Mouse (Mus musculus) heart, postnatal 10 days (tissue): ENCODE data around the gene Cerkl. TPM values are rescaled to one million over a fixed set of nuclear protein-coding genes. Genes with fewer than 3 reads are reported as not detected.

ENCODE experiments used
- DNase-seq, 2 experiments: peaks; one replicate each; pipeline ENCODE4 v3.0.0; 2021
- intact Hi-C: fragments of 180-260 bp; cut with DNase I; formaldehyde crosslinking; loops from one replicate; pipeline ENCODE4 v1.15.1; 2025
- total RNA-seq, 2 experiments: library from RNA; stranded (reverse); gene quantifications; 2 replicates each; pipeline ENCODE4 v1.2.3; 2021

Gene Cerkl
- total RNA-seq, 2 experiments from 2014 or later, result 1.2 to 1.5 TPM

DNA sequence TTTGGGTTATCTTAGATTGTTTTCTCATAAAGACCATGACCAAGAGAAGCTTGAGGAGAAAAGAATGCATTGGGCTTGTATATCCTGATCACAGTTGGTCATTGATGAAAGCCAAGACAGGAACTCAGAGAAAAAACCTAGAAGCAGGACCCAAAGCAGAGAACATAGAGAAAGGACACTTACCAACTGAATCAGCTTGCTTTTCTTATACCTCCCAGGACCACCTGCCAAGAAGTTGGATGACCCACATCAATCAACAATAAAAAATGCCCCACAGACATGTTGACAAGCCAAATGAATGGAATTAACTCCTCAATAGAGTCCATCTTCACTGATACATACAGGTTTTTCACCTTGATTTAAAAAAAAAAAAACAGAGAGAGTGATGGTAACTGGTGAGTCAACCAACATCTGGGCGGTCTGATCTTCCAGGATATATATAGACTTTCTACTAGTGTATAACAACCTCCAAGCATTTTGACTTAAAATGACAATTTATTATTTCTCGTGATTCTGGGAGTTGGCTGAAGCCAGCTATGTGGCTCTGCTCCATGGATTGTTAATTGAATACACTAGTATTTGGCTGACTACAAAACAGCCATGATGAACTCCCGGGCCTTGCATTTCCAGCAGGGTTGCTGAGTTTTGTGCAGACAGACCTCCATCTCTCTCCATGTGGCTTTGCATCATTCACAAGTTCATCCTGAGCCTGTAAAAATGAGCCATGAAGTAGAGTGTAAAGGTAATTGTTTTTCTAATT is 12.5 kb downstream of the Cerkl start:
- intact Hi-C loops, result no loop called here
- no peak for DNase-seq

DNA sequence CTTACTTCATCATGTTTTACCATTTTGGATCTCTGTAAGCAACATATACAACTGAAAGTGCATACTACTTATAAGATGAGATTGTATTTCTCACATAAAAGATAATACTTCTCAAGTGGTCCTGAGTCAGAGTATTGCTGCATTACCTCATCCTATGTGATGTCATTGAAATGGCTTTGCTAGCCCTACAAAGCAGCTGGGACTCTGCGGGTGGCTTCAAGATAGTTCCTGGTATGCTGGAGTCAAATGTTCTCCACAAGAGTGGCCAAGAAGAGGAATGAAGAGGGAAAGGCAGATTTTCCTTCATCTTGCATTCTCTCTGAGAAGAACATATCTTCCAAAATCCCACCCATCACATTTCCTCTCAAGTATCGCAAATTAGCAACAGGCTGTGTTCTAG is 13.2 kb downstream of the Cerkl start:
- no peak for DNase-seq

DNA sequence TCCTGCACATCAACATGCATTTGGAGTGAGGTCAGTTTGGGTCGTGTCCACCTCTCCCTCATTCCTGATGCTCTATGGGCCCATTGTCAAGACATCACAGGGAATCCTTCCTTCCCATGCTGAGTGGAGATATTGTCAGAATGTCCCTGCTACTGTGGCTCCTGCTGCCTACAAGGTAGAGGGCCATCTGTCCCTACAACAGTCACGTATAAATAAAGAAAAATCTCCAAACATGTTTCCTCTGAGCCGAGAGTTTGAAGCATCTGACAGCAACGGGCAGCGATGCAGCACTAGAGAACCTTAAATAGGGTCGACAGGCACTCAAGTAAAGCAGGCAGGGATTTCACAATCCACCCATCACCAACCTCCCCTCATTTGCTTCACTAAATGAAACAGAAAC is 13.7 kb downstream of the Cerkl start:
- intact Hi-C loops, result no loop called here
- no peak for DNase-seq

More for the DNA sequence above, 13.2 kb downstream of the Cerkl start:
- intact Hi-C loops, result no loop called here

DNA sequence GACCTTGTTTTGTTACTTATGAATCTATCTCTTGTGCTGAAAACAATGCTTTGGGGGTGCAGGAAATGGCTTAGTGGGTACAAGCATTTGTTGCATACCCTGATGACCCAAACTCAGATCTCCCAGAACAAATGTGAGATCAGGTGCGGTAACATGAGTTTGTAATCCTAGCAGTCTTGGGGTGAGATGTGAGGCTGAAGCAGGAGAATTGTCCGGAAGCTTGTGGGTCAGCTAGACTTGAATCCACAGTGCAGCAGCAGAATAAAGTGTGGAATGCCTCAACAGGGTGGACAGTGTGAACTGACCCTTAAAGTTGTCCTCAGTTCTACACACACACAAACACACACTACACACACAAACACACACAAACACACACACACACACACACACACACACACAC is 14.4 kb downstream of the Cerkl start:
- intact Hi-C loops, result no loop called here
- no peak for DNase-seq

DNA sequence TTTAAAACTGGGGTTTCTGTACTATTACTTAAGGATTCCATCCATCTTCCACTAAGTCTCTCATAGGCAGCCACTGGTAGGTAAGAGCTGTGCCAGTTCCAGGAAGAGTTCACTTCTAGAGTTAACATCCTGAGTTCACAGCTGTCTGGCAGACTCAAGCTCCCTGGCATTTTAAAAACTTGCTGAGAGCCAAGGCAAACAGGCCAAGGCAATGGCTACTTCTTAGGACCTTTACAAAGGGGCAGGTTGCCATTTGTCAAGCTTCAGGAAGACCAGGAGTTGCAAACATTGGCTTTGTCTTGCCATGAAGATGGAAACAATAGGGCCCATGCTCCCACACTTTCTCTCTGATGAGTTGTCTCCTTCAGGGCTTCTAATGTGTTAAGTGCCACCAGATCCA is 26.5 kb downstream of the Cerkl start:
- intact Hi-C loops, result no loop called here
- no peak for DNase-seq

DNA sequence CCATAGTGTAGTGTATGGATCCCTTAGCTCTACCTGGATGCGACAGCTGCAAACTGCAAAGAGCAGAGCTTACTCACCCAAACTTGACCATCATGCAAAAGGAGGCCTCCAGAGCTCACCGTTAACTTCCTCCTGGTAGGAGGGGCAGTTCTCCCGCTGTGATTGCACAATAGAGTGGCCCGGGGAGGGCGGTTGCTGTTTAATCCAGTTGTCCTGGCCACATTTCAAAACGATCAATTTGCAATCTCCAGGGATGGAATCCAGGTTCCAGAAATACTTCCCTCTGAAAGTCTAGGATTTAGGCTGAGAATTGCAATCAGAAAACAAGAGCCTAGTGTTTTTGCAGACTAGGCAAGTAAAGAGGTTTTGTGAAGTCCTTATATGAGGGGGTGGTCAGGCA is 26.9 kb downstream of the Cerkl start:
- intact Hi-C loops, result no loop called here
- DNase-seq, result no peak

DNA sequence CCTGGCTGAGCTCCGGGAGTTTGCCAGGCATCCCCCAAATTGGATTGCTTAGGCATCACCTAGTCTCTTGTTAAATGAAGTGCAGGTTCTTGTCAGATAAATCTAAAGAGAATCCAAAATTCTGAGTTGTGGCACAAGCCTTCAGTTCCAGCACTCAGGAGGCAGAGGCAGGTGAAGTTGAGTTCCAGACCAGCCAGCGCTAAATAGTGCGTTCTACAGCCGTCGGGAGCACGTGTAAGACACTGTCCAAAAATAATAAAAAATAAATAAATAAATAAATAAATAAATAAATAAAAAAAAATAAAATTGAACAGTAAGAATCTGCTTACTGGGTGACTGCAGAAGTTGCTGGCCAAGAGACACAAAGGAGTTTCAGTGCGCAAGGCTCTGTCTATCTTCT is 27.5 kb downstream of the Cerkl start:
- no peak for DNase-seq
- intact Hi-C loops, result no loop called here

DNA sequence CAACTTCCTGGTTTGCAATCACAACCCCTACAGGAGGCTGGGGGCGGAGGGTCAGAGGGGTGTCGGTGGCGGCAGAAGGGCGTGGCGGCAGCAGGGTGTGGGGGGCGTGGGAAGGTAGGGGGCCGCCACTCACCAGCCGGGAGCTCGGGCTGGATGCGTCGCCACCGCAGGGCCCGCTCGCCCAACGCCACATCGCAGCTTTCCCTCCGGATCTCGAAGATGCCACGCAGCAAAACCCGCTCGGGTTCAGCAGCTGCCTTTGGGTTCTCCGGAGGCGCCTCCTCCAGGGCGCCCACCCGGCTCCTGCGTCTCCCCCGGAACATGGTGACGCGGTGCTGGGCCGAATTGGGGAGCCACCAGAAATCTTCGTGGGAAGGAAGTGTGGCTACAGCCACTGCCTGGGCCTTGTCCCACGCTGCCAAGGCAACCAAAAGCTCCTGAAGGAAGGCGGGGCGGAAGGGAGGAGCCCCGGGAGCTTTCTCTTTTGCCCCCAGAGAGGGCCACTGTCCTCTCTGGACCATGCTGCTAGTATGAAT is 27.9 kb downstream of the Cerkl start:
- intact Hi-C loops, result no loop called here
- peak; percentile 6 to 18 for DNase-seq

DNA sequence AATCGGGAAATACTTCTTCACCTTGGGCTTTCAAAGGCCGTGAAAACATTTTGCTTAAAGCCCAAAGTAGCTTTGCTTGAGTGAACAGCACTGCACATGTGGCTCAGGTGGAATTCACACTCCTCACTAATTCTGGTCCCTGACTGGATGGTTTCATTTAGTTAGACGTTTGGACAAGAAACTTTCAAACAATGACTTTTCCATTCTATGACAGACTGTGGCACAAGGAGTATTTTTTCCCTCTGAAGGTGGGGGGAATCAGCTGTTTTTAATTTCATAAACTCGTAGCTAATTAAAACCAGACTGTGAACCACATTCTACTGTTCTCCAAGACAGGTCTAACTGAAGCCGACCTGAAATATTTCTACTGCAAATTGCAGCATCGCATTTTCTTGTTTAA is 28.6 kb downstream of the Cerkl start:
- intact Hi-C loops, result no loop called here
- no peak for DNase-seq

DNA sequence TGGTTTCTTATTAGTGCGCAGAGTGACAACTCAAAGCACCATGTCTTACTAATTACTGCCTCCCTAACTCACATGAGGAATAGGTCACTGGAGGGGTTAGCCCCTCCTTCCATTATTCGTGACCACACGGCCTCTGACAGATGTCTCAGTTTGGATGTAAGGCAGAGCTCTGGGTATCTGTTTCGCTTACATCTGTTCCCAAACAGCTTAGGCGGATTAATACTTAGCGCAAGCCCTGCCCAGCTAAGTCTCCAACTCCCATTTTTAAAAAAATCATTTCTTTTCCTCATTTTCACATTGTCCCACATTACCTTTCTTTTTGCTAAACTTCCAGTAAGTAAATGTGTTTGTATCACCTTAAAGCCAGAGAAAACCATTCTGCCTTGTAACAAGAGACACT is 34.9 kb downstream of the Cerkl start:
- no peak for DNase-seq
- intact Hi-C loops, result no loop called here

DNA sequence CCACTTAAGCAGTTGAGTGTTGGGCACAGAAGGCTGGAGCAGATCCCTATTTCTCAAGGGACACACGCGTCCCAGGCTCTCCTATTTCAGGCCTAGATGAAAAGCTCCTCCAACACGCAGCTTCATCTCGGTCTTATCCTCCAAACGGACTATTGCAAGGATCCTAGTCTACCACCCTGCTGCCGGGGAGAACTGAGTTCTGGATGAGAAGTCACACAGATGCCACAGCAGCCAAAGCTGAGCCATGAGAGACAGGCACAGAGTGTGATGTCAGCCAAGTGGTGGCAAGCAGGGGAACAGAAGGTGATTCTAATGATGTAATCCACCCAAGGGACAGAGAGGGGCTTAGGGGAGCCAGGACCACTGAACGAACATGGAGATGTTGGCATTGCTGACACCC is 42.1 kb downstream of the Cerkl start:
- no peak for DNase-seq
- intact Hi-C loops, result no loop called here

DNA sequence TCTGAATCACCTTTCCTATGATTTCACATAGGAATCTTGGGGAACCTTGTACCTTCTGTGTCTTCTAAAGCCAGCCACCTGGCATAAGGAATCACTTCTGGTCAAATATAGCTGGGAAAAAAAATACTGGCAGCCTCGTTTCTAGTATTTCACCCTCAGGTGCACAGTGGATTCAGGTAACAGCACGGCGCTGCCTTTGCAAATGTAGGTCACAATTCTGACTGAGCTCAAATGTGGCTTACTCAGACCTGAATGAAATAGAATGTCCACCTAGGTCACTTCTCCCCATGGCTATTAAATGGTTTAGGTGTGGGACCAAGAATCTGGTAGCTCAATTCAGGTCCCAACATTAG is 45.7 kb downstream of the Cerkl start:
- intact Hi-C loops, result no loop called here
- DNase-seq, result no peak

DNA sequence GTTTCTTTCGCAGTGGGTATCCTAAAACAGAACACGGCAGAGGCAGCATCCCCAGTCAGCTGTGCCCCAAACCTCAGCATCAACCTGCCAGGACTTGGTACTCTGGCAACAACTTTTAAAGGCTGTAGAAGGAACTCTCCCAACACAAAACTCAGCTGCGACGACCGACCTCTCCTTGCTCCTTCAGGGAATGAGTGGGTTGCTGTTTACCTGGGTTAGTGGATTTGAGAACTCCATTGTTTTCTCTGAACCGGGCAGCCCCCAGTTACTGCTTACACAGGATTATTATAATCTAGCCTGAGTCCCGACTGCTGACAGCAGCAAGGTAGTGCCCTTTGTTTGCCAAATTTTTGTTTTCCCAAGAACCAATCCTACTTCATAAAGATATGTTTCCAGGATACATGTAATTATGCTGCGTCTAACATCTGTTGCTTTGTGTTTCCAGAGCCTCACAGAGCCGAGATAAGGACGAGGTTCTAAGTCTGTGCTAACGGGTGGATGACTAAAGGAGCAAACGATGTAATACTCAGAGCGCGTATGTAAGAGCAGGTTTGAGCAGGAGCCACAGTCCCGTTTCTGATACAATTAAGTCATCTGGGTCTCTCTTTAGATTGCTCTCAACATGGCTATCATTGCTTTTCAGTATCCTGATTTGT is 46.2 kb downstream of the Cerkl start:
- no peak for DNase-seq
- intact Hi-C loops, result no loop called here

DNA sequence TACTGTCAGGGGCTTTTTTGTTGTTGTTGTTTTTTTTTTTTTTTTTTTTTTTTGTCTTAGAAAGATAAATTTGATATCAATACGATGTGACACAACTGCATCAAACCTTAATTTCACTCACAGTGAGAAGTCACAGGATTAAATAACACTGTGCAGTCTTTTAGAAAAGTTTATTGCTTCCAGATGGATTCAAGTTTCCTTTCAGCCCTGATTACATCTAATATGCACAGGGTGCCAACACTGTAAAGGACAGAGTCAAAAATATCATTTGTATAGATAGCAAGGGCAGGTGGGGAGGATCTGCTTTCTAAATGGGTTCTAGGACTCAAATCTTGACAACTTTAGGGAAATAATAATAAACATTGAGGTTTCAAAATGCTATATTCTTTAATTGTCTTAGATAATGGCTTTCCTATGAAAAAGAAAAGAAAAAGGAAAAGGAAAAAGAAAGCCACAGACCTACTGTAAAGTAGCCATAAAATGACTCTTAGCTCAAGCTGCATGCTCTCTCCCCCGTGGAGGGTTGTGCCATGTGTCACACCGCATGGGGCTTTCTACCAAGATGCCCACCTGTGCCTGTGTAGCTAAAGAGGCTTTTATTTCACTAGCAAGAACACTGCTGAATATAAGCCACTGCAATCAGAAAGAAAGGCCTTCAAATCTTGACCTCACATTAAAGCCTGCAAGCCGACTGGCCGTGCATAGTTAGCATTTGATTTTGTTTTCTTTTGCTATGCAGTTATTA is 50.8 kb downstream of the Cerkl start:
- intact Hi-C loops, result no loop called here
- no peak for DNase-seq

DNA sequence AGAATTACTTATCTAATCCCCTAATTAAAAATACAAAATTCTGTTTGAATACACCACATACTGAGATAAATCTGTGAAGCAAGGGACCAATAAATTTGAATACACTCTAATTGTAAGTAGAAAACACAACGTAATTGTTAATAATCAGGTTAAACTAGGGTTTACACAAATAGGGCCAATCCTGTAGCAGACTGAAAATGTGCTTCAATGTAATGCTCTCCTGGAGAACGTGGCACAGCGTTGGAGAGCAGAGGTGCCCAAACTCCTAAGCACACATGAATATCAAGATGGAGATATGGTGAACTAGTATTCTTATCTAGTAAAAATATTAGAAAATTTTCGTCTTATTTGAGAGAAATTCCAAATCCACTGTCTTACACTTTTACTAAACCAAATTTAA is 56.5 kb downstream of the Cerkl start:
- DNase-seq, result no peak

DNA sequence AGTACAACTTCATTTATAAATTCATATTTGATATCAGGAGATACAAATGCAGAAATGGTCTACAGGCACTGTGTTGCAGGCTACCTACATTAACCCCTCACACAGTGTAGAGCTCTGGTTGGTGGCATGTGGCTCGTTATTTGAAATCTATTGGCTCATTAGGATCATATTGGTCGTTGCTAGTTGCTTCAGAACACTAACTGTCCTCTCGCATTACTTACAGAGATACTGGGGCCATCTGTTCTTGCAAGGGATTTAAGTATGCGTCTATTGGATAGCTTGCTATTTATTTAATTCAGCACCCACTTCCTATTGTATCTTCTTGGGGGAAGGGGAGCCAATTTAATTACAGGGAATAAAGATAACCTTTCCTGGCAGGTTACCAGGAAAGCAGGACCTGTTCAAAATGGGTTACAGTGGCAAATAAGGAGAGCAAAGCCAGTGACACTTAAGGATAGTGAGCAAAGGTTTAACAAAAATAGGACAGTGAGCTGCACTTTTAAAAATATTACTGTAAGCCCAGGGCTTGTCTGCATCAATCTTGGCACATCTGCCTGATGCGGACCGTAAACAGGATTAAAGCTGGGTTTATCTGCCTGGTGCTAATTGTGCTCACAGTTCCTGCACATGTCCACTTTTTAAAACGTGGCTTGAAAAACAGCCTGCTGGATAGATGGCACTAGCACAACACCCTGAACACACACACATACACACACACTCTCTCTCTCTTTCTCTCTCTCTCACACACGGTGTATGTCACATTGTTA is 57.2 kb downstream of the Cerkl start:
- DNase-seq, result no peak
- intact Hi-C loops, result no loop called here

More for the DNA sequence above, 56.5 kb downstream of the Cerkl start:
- intact Hi-C loops, result no loop called here

DNA sequence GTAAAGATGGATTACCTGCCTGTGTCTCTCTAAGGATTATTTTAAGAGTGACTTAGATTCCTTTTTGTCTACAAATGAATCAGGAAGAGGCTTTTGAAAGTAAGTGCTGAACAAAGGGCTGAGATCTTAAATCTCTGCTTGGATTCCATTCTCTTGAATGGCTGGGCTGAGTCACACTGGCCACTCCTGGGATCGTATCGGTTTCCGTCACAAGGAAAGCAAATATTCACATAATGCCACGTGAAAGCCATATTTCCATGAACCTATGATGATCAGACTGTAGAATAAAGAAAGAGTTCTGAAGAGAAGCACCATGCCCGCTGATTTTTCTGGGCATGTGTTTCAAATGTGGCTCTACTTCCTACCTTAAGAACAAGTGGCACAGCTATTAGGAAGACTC is 57.8 kb downstream of the Cerkl start:
- DNase-seq, result no peak
- intact Hi-C loops, result no loop called here

DNA sequence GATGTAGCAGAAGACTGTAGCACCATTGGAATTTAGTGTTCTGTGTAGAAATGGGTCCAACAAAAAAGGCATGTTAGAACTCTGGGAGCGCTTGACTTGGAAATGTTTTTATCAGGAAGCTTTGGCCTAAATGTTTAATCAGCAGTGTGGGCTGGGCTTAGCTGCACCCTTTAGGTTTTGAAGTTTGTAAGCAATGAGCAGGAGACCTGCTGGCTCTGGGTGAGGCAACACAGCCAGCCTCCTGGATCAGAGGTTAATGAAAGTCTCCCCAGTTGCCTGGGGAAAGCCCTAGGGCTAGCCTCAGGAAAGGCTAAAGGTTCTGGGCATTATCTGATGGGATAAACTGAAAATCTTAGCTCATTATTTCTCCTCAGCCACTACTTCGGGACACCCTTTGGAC is 58.2 kb downstream of the Cerkl start:
- intact Hi-C loops, result no loop called here
- no peak for DNase-seq

DNA sequence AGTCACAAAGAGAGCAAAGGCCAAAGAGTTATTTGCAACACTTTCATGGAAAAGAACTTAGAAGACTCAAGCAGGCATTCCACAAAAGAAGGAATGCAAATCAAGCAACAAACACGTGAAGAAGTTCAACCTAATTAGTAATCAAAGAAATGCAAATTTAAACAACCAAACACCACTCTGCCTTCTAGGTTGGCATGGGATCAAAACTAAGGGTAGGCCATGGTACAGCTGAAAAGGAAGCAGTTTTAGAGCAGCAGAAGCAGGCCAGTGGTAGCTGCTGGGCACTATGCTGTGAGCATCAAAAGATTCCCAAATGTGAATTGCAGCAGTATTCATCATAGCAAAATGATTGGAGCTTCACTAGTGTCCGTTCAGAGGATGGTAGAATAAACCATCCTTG is 59.5 kb downstream of the Cerkl start:
- intact Hi-C loops, result no loop called here
- DNase-seq, result no peak

DNA sequence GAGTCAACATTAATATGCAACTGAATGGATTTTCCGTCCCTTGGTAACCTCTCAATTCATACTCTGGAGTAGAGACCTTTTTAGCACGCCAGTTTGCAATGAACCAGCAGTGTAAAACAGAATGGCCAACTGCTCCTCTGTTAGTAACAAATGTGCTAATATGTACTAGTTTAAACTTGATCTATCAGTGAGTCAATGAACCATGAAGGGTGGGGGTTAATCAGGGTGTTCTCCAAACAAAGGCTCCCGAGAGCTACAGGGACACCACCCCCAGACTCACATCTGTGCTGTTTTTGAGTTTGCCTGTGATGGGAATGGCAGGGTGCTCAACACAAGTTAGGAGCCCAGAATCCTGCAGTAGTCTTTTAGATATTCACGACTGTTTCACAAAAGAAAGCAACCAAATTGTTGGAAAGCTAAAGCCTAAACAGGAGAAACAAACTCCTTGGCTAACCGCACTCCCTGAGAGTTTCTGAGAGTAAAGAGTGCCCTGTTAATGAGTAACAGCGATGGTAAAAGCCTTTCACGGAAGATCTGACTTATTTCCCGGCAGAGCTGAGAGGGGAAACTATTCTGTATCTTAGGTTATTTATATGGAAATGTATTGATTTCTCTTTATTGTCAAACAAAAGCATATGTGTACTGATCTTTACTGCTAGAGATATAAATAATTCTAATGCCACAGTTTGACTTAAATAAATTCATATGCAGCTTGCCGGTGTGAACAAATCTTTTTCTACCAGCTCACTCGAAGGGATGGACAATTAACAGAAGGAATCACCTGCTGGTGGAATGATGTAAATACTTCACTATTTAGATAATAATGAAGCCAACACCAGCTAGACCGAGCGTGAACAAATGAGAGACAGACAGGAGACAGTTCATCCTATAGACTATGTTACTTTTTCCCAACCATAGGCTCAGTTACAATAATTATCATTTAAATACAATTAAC is 77.2 kb downstream of the Cerkl start:
- intact Hi-C loops, result loop anchor here (10.0 kb wide), 2 partner anchors 265 to 415 kb away; no protein-coding TSS in a partner anchor
- no peak for DNase-seq
